Mouse (Mus musculus): Measurements from ENCODE around the gene Fggy. TPM values are rescaled to one million over a fixed set of nuclear protein-coding genes. Genes with fewer than 3 reads are reported as not detected.

The Fggy gene
- total RNA-seq, 2 experiments from 2014 or later: 8.8 to 11.0 TPM

GRCm38 (mm10) chr4:95747415-95748202 lies 190.3 kb downstream of the Fggy start:
- no peak overlapping the region for H3K27ac ChIP-seq
- intact Hi-C loops (cut with DNase I): no loop called here
- no peak for TF ChIP-seq CTCF (IDR thresholded peaks at IDR 0.05)

GRCm38 (mm10) chr4:95750186-95750585 lies 192.9 kb downstream of the Fggy start:
- Histone ChIP-seq H3K4me3 (no peak overlapping the region), H3K27ac (no peak overlapping the region)
- intact Hi-C loops (cut with DNase I): no loop called here
- TF ChIP-seq CTCF (IDR thresholded peaks at IDR 0.05): no peak
- DNase-seq: no peak

More at GRCm38 (mm10) chr4:95747415-95748202, 190.3 kb downstream of the Fggy start:
- no peak for DNase-seq
- H3K4me3 ChIP-seq: no peak overlapping the region

GRCm38 (mm10) chr4:95752538-95753188 lies 195.4 kb downstream of the Fggy start:
- TF ChIP-seq CTCF (IDR thresholded peaks at IDR 0.05): no peak
- intact Hi-C loops (cut with DNase I): no loop called here

GRCm38 (mm10) chr4:95759027-95759731 lies 201.9 kb downstream of the Fggy start:
- intact Hi-C loops (cut with DNase I): no loop called here
- TF ChIP-seq CTCF (IDR thresholded peaks at IDR 0.05): no peak
- H3K4me3 ChIP-seq: no peak overlapping the region

More at GRCm38 (mm10) chr4:95752538-95753188, 195.4 kb downstream of the Fggy start:
- H3K27ac ChIP-seq: no peak overlapping the region
- no peak for DNase-seq
- no peak overlapping the region for H3K4me3 ChIP-seq

GRCm38 (mm10) chr4:95765359-95765758 lies 208.1 kb downstream of the Fggy start:
- Histone ChIP-seq H3K4me3 (no peak overlapping the region), H3K27ac (no peak overlapping the region)
- DNase-seq: no peak
- TF ChIP-seq CTCF (IDR thresholded peaks at IDR 0.05): no peak
- intact Hi-C loops (cut with DNase I): no loop called here

More at GRCm38 (mm10) chr4:95759027-95759731, 201.9 kb downstream of the Fggy start:
- DNase-seq: no peak
- H3K27ac ChIP-seq: no peak overlapping the region

GRCm38 (mm10) chr4:95770469-95770868 lies 213.2 kb downstream of the Fggy start:
- H3K4me3 ChIP-seq: no peak overlapping the region
- no peak for TF ChIP-seq CTCF (IDR thresholded peaks at IDR 0.05)
- intact Hi-C loops (cut with DNase I): no loop called here
- H3K27ac ChIP-seq: no peak overlapping the region
- no peak for DNase-seq

GRCm38 (mm10) chr4:95771542-95771941 lies 214.2 kb downstream of the Fggy start:
- intact Hi-C loops (cut with DNase I): no loop called here
- no peak for TF ChIP-seq CTCF (IDR thresholded peaks at IDR 0.05)

GRCm38 (mm10) chr4:95771945-95772344 lies 214.6 kb downstream of the Fggy start:
- intact Hi-C loops (cut with DNase I): no loop called here
- no peak overlapping the region for H3K27ac ChIP-seq
- no peak overlapping the region for H3K4me3 ChIP-seq
- no peak for DNase-seq
- TF ChIP-seq CTCF (IDR thresholded peaks at IDR 0.05): no peak

More at GRCm38 (mm10) chr4:95771542-95771941, 214.2 kb downstream of the Fggy start:
- no peak for DNase-seq
- Histone ChIP-seq H3K27ac (no peak overlapping the region), H3K4me3 (no peak overlapping the region)

- intact Hi-C loops (cut with DNase I): no loop called here
- TF ChIP-seq CTCF (IDR thresholded peaks at IDR 0.05): no peak
- no peak for DNase-seq
- Histone ChIP-seq H3K27ac (no peak overlapping the region), H3K4me3 (no peak overlapping the region)
These were observed 215.4 kb downstream of the Fggy start for GRCm38 (mm10) chr4:95772663-95773062.

- intact Hi-C loops (cut with DNase I): no loop called here
- TF ChIP-seq CTCF (IDR thresholded peaks at IDR 0.05): no peak
- H3K4me3 ChIP-seq: no peak overlapping the region
These were observed 218.3 kb downstream of the Fggy start for GRCm38 (mm10) chr4:95775574-95775973.

GRCm38 (mm10) chr4:95777839-95778238 lies 220.5 kb downstream of the Fggy start:
- Histone ChIP-seq H3K4me3 (no peak overlapping the region), H3K27ac (no peak overlapping the region)
- intact Hi-C loops (cut with DNase I): no loop called here
- no peak for DNase-seq
- TF ChIP-seq CTCF (IDR thresholded peaks at IDR 0.05): no peak

More at GRCm38 (mm10) chr4:95775574-95775973, 218.3 kb downstream of the Fggy start:
- no peak overlapping the region for H3K27ac ChIP-seq
- no peak for DNase-seq

GRCm38 (mm10) chr4:95778528-95778927 lies 221.2 kb downstream of the Fggy start:
- intact Hi-C loops (cut with DNase I): no loop called here
- no peak for TF ChIP-seq CTCF (IDR thresholded peaks at IDR 0.05)
- DNase-seq: no peak
- Histone ChIP-seq H3K4me3 (no peak overlapping the region), H3K27ac (no peak overlapping the region)
